Mouse (Mus musculus) midbrain, embryonic 11.5 days (tissue): Measurements from ENCODE around the gene Acox3. TPM values are rescaled to one million over a fixed set of nuclear protein-coding genes. Genes with fewer than 3 reads are reported as not detected.

Experiments
- ATAC-seq: fragments of 200-750 bp; cut with Nextera tagmentation; 2 replicates; pipeline ENCODE4 v1.8.0; 2017; ENCODE audit warnings: moderate TSS enrichment, moderate library complexity; ENCODE audit not compliant: low FRiP score
- DNase-seq: peaks from one replicate; pipeline ENCODE4 v3.0.0; 2015; ENCODE audit warnings: low spot score; ENCODE audit errors: missing footprints
- H3K27ac ChIP-seq: fragments of 300-500 bp; sonication (generic); 2 replicates; pipeline ENCODE4 v1.5.1; 2014; ENCODE audit warnings: low read depth, low read length
- H3K27me3 ChIP-seq: fragments of 300-500 bp; sonication (generic); 2 replicates; pipeline ENCODE4 v1.6.1; 2014; ENCODE audit warnings: mild to moderate bottlenecking, low read length, moderate library complexity, mixed read lengths; ENCODE audit not compliant: control insufficient read depth, insufficient read depth
- H3K36me3 ChIP-seq: fragments of 300-500 bp; sonication (generic); 2 replicates; pipeline ENCODE4 v1.6.1; 2014; ENCODE audit warnings: mild to moderate bottlenecking, low read length, moderate library complexity, mixed read lengths; ENCODE audit not compliant: control insufficient read depth, insufficient read depth
- H3K4me1 ChIP-seq: fragments of 300-500 bp; sonication (generic); 2 replicates; pipeline ENCODE4 v1.6.1; 2014; ENCODE audit warnings: low read length; ENCODE audit not compliant: control insufficient read depth, insufficient read depth
- H3K4me2 ChIP-seq: fragments of 300-500 bp; sonication (generic); 2 replicates; pipeline ENCODE4 v1.6.1; 2014; ENCODE audit warnings: mild to moderate bottlenecking, moderate library complexity
- H3K4me3 ChIP-seq: fragments of 300-500 bp; sonication (generic); 2 replicates; pipeline ENCODE4 v1.5.1; 2014; ENCODE audit warnings: low read depth, low read length
- H3K9ac ChIP-seq: fragments of 300-500 bp; sonication (generic); 2 replicates; pipeline ENCODE4 v1.6.1; 2014; ENCODE audit warnings: low read length
- H3K9me3 ChIP-seq: fragments of 300-500 bp; sonication (generic); 2 replicates; pipeline ENCODE4 v1.6.1; 2016; ENCODE audit warnings: low read length; ENCODE audit not compliant: control insufficient read depth
- WGBS: fragments of 180-500 bp; shearing (Covaris S2); extraction: QIAGEN DNeasy Blood & Tissue Kit; methylation state at CpG from one replicate; pipeline ENCODE4 v1.1.7; 2014; 5-methylcytosine and 5-hydroxymethylcytosine counted together
- polyA plus RNA-seq: library from polyadenylated mRNA; unstranded; fragments of >200 nt; fragmentation: Nextera tagmentation; extraction: Ambion mirVana; gene quantifications from 2 replicates; pipeline ENCODE4 v1.2.1, GENCODE M21; 2014

Acox3 gene
- polyA plus RNA-seq, 1 experiment from 2014 or later: 14.6 TPM

GRCm38 (mm10) chr5:35612722-35613121 lies 29.9 kb downstream of the Acox3 start:
- Histone ChIP-seq H3K9me3 (no peaks in the 10 kb centered on the region), H3K9ac (no peak overlapping the region), H3K4me1 (peaks cover 12% of the 10 kb centered on the region), H3K27me3 (no peaks in the 10 kb centered on the region), H3K36me3 (no peaks in the 10 kb centered on the region), H3K4me3 (no peak overlapping the region), H3K27ac (no peak overlapping the region), H3K4me2 (no peak overlapping the region)
- WGBS: 92% methylated on average over 8 of the region's 8 CpGs
- DNase-seq (no peak), ATAC-seq (no peak)

GRCm38 (mm10) chr5:35616943-35617342 lies 34.1 kb downstream of the Acox3 start:
- Histone ChIP-seq H3K4me1 (no peaks in the 10 kb centered on the region), H3K36me3 (no peaks in the 10 kb centered on the region), H3K9me3 (no peaks in the 10 kb centered on the region), H3K4me3 (no peak overlapping the region), H3K27ac (no peak overlapping the region), H3K9ac (no peak overlapping the region), H3K27me3 (no peaks in the 10 kb centered on the region), H3K4me2 (no peak overlapping the region)
- ATAC-seq: no peak
- WGBS: 44% methylated on average over 5 of the region's 5 CpGs
- DNase-seq: no peak

- ATAC-seq (no peak), DNase-seq (no peak)
- Histone ChIP-seq H3K4me2 (no peak overlapping the region), H3K4me3 (no peak overlapping the region), H3K9ac (no peak overlapping the region), H3K27me3 (no peaks in the 10 kb centered on the region), H3K4me1 (no peaks in the 10 kb centered on the region), H3K27ac (no peak overlapping the region), H3K36me3 (no peaks in the 10 kb centered on the region), H3K9me3 (no peaks in the 10 kb centered on the region)
- WGBS: 57% methylated on average over 4 of the region's 4 CpGs
Observed at GRCm38 (mm10) chr5:35621114-35621513, 38.3 kb downstream of the Acox3 start.

GRCm38 (mm10) chr5:35623831-35624230 lies 41.0 kb downstream of the Acox3 start:
- Histone ChIP-seq H3K36me3 (no peaks in the 10 kb centered on the region), H3K9ac (no peak overlapping the region), H3K27me3 (no peaks in the 10 kb centered on the region), H3K27ac (no peak overlapping the region), H3K4me2 (no peak overlapping the region), H3K9me3 (no peaks in the 10 kb centered on the region), H3K4me3 (no peak overlapping the region), H3K4me1 (no peaks in the 10 kb centered on the region)
- no peak for DNase-seq
- no peak for ATAC-seq

GRCm38 (mm10) chr5:35624751-35625239 lies 42.0 kb downstream of the Acox3 start:
- no peak for DNase-seq
- no peak for ATAC-seq
- no peaks in the 10 kb centered on the region for H3K27me3 ChIP-seq
- H3K4me2 ChIP-seq: no peak overlapping the region
- no peaks in the 10 kb centered on the region for H3K4me1 ChIP-seq
- 81% methylated on average over 4 of the region's 4 CpGs for WGBS
- no peak overlapping the region for H3K27ac ChIP-seq
- no peaks in the 10 kb centered on the region for H3K9me3 ChIP-seq
- no peaks in the 10 kb centered on the region for H3K36me3 ChIP-seq
- no peak overlapping the region for H3K4me3 ChIP-seq
- no peak overlapping the region for H3K9ac ChIP-seq

GRCm38 (mm10) chr5:35626408-35626807 lies 43.6 kb downstream of the Acox3 start:
- WGBS: 88% methylated on average over 2 of the region's 2 CpGs
- DNase-seq (no peak), ATAC-seq (no peak)
- no peaks in the 10 kb centered on the region for H3K27me3 ChIP-seq
- H3K9ac ChIP-seq: no peak overlapping the region
- H3K4me2 ChIP-seq: no peak overlapping the region
- no peaks in the 10 kb centered on the region for H3K36me3 ChIP-seq
- no peak overlapping the region for H3K27ac ChIP-seq
- H3K9me3 ChIP-seq: no peaks in the 10 kb centered on the region
- H3K4me1 ChIP-seq: no peaks in the 10 kb centered on the region
- no peak overlapping the region for H3K4me3 ChIP-seq

- Histone ChIP-seq H3K27me3 (no peaks in the 10 kb centered on the region), H3K9ac (no peak overlapping the region), H3K27ac (no peak overlapping the region), H3K4me1 (no peaks in the 10 kb centered on the region), H3K36me3 (no peaks in the 10 kb centered on the region), H3K4me2 (no peak overlapping the region), H3K4me3 (no peak overlapping the region), H3K9me3 (no peaks in the 10 kb centered on the region)
- ATAC-seq: no peak
- WGBS: 65% methylated on average over 7 of the region's 7 CpGs
- DNase-seq: no peak
Observed at GRCm38 (mm10) chr5:35627307-35627840, 44.5 kb downstream of the Acox3 start.

GRCm38 (mm10) chr5:35628685-35629084 lies 45.8 kb downstream of the Acox3 start:
- WGBS: 41% methylated on average over 1 of the region's 1 CpGs
- no peaks in the 10 kb centered on the region for H3K27me3 ChIP-seq
- ATAC-seq (no peak), DNase-seq (no peak)
- H3K4me2 ChIP-seq: no peak overlapping the region
- no peaks in the 10 kb centered on the region for H3K36me3 ChIP-seq
- H3K9ac ChIP-seq: no peak overlapping the region
- H3K27ac ChIP-seq: no peak overlapping the region
- no peaks in the 10 kb centered on the region for H3K9me3 ChIP-seq
- no peaks in the 10 kb centered on the region for H3K4me1 ChIP-seq
- H3K4me3 ChIP-seq: no peak overlapping the region

GRCm38 (mm10) chr5:35629333-35629732 lies 46.5 kb downstream of the Acox3 start:
- no peaks in the 10 kb centered on the region for H3K27me3 ChIP-seq
- H3K9me3 ChIP-seq: no peaks in the 10 kb centered on the region
- H3K4me2 ChIP-seq: no peak overlapping the region
- no peaks in the 10 kb centered on the region for H3K4me1 ChIP-seq
- H3K9ac ChIP-seq: no peak overlapping the region
- ATAC-seq (no peak), DNase-seq (no peak)
- H3K36me3 ChIP-seq: no peaks in the 10 kb centered on the region
- H3K4me3 ChIP-seq: no peak overlapping the region
- H3K27ac ChIP-seq: no peak overlapping the region

- ATAC-seq (no peak), DNase-seq (no peak)
- H3K9ac ChIP-seq: no peak overlapping the region
- no peaks in the 10 kb centered on the region for H3K9me3 ChIP-seq
- H3K36me3 ChIP-seq: no peaks in the 10 kb centered on the region
- no peaks in the 10 kb centered on the region for H3K4me1 ChIP-seq
- no peak overlapping the region for H3K4me3 ChIP-seq
- H3K27ac ChIP-seq: no peak overlapping the region
- 100% methylated on average over 1 of the region's 1 CpGs for WGBS
- no peaks in the 10 kb centered on the region for H3K27me3 ChIP-seq
- no peak overlapping the region for H3K4me2 ChIP-seq
Observed at GRCm38 (mm10) chr5:35630706-35631105, 47.9 kb downstream of the Acox3 start.
